Mouse (Mus musculus) brain, embryonic 18.5 days (tissue): ENCODE measurements around the gene Dennd2d.

Experiments
- DNase-seq: peaks from one replicate; pipeline ENCODE4 v3.0.0-alpha.2; 2012; ENCODE audit warnings: low read depth, low spot score

Dennd2d gene

DNA sequence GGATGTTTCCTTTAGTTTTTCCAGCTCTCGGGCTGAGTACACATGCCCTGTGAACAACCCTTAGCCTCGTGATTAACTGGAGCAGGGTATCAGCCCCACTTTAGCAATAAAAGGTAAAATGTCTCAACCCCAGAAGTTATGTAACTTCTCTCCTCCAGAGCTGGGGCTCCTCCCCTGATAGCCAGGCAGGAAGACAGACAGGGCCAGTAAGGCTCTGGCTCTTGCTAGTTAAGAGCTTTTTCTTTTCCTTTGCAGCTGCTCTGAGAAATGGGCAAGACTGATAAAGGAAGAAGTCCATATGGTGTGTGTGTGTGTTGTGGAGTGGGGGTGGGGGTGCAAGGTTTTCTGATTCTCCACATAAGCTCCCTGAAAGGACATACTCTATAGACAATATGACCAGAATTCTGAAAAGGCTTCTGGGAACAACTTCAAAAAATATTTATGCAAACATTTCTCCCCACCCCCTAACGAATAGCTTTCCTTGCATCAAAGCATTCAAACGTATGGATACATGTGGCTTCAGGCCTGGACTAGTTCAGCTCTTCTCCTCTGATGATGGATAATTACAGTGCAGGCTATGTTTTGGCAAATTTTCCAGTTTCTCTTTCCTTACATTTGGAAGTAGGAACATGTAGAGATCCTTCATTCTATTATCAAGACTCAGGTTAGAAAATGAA, 14.0 kb downstream of the Dennd2d start:
- no peak for DNase-seq

- DNase-seq = no peak
Observed at GRCm38 (mm10) chr3:106496996-106497395, 14.8 kb downstream of the Dennd2d start.

DNA sequence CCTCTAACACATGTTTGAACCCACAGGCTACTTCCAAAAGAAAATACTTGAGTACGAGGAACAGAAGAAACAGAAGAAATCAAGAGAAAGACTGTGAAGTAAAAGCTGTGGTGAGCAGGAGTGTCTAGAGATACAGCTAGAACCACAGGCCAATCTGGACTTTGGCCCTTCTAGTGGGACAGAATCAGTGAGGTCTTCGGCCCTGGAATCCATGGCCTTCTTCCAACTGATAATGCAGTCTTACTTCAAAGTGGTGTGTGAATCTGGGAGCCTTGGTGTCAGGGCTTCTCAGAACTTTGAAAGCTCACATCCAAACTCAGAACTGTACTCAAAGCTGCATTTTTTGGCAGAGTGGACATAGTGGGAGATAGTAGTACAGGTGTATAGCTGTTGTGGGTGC, 18.3 kb downstream of the Dennd2d start:
- no peak for DNase-seq

- DNase-seq = no peak
Observed at GRCm38 (mm10) chr3:106502892-106503291, 20.7 kb downstream of the Dennd2d start.

DNA sequence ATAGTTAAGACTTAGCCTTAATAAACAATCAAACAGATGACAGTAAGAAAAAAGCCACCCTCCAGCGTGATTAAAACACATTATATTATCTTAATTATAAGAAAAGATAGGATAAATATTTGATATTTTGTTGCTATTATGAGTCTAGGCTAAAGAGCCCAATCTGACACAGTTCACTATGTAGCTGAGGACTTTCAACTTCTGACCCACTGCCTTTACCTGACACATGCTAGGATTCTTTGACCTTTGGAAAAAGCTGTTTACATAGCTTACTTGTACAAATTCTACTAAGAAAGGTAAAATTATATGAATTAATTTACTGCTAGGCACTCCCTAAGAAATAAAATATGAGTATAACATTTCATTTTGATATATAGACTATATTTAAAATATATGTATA, 28.5 kb downstream of the Dennd2d start:
- DNase-seq = no peak

DNA sequence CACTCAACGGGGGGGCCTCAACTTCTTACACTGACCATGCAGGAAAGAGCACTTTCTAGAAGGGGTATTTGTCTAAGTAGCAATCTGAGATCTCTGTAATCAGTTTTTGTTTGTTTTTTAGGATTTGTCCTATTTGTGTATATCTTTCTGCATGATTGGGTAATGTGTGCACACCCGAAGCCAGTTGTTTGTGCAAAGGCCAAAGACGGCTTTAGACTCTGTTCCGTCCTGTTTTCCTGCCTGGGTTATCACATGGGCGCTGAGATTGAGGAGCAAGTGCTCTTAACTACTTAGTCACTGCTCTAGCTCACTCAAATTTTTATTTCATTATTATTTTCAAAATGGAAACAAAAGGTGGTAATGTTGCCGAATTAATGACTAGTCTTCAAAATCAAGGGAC, 32.8 kb downstream of the Dennd2d start:
- no peak for DNase-seq

- no peak for DNase-seq
Observed at GRCm38 (mm10) chr3:106522730-106523129, 40.5 kb downstream of the Dennd2d start.

DNA sequence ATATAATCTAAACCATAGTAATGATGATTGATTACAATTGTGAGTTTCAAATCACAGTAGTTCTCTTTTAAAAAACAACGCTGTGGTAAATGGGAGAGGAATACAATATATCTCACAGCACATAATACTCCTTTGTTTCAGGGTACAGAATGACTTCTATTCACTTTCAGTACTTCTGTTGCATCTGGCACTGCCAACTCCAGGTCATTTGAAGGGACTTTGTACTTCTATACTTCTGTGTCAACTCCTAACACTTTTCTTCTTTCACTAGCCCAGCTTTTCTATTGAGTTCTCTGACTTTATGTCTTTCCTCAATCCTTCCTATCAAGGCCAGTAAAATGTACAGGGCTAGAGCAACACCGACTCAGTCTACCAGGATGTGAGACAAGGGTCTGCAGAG, 44.2 kb downstream of the Dennd2d start:
- DNase-seq = no peak

DNA sequence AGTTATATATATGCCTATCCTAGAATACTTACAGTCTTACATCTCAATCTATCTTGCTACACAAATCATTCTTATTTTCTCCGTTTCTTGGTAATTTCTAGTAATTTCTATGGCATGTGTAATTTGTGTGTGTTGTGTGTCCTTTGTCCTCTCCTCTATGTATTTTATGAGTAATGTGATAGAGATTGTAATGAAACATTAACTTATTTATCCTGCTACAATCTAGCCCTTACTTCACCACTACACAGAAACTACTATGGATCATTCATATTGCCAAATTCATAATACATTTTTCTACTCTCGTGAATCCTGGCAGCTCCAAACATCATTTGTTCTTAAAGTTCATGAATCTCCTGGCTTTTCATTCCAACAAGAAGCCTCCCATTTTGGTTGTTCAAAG, 45.8 kb downstream of the Dennd2d start:
- no peak for DNase-seq

DNA sequence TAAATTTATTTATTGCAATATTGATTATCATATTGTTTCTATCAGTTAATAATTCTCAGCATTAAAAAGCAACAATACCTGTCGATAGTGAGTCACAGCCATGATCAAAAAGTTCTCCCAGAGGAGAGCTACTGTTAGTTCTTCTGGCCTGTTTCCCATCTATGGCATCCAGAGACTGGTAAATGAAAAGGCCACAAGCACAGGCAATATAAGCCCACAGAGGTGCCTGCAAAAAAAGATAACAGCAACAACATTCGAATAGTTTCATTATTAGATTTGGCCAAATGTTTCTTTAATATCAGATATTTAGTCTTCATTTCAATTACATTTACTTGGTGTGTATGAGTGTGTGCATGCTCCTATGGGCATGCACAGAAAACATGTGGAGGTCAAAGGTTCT, 51.1 kb downstream of the Dennd2d start:
- DNase-seq = no peak

DNA sequence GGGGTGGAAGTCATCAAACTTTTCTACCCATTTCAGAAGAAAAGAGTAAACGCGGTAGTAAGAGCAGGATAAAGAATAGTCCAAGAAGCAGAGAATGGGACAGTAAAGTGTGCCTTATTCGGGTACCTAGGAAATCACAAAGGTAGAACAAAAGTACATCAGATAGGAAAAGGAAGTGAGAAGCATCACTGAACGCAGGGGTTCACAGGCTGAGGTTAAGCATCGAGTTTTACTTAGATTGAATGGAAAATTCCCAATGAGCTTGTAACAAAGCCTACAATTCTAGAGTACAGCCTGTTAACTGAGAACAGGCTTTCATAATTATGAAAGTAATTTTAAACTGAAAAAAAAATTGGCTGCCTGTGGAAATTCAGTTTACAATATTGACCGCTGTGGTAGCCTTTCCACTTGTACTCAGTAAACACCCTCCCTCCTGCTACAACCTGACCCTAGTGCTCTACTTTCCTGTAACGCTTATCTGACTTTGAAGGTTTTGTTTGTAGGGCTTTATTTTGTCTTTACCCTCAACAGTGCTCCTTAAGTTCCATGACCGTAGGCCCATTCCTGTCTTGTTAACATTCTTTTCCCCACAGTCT, 62.6 kb downstream of the Dennd2d start:
- no peak for DNase-seq

DNA sequence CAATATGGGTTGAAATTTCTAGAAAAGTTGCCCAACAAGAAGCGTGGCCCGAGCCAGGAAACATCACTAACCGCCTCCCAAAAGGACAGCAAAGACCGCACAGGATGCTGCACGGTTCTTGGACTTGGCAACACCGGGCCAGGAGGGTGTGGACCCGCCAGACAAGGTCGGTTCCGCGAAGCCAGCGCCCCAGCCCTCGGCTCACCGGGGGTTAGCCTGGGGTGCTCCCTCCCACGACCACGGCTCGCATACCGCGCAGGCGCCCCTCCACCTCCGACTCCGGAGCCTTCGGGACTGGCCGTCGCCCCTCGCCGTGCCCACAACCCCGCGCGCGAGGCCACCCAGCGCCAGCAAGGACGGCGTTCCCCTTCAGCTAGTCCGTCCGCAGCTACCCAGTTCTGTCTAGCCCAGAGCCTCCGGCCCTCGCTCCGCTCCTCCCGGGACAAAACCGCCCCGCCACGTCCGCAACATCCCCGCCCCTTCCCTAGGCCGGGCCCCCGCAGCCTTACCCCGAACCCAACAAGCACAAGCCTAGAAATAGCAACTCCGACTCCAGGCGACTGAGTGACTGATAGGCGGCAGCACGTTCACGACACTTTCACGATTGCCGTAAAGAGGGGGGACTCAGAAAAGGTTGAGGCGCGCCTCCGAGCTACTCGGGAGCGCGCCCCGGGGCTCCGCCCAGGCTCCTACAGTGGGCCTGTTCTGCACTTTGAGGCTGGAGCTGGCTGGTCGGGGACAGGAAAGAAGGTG, 65.1 kb downstream of the Dennd2d start, which contains the start of the genes Dram2 and Cept1:
Dram2 (plus strand) TSS at position 628 of the 753 bp plus-strand sequence.
Cept1 (minus strand) TSS at position 632 of the 753 bp plus-strand sequence.
- DNase-seq = peak; percentile 91

- no peak for DNase-seq
Observed at GRCm38 (mm10) chr3:106547924-106548539, 65.8 kb downstream of the Dennd2d start.

- DNase-seq = no peak
Observed at GRCm38 (mm10) chr3:106548971-106549370, 66.8 kb downstream of the Dennd2d start.
